Mouse (Mus musculus) MEL (cell line): ENCODE measurements around the gene Auts2.

Experiments used
- CTCF ChIP-seq, 3 experiments: IDR thresholded peaks in 2 of 3; conservative IDR thresholded peaks in 1 of 3; 2 replicates each; pipeline ENCODE4 v1.5.1; 2011 to 2012; ENCODE audit warnings: low read length in 3 of 3, low read depth in 2 of 3, mild to moderate bottlenecking in 2 of 3, improper control_type of control experiment in 1 of 3, inconsistent platforms in 1 of 3, mixed read lengths in 1 of 3, moderate library complexity in 1 of 3; ENCODE audit not compliant: control insufficient read depth in 1 of 3, insufficient read depth in 1 of 3, poor library complexity in 1 of 3, severe bottlenecking in 1 of 3
- GATA1 ChIP-seq: IDR thresholded peaks from 2 replicates; pipeline ENCODE4 v1.6.1; 2011; ENCODE audit warnings: low read depth, low read length, improper control_type of control experiment
- MYB ChIP-seq: IDR thresholded peaks from 2 replicates; pipeline ENCODE4 v1.6.1; 2011; ENCODE audit warnings: mild to moderate bottlenecking, low read depth, low read length, improper control_type of control experiment
- NRF1 ChIP-seq: IDR thresholded peaks from 2 replicates; pipeline ENCODE4 v1.6.1; 2014; ENCODE audit warnings: low read depth, mild to moderate bottlenecking, inconsistent platforms, low read length, improper control_type of control experiment, moderate library complexity; ENCODE audit not compliant: poor library complexity, insufficient read depth, severe bottlenecking
- POLR2AphosphoS2 ChIP-seq: IDR thresholded peaks from 2 replicates; pipeline ENCODE4 v1.6.1; 2011; ENCODE audit warnings: low read length, improper control_type of control experiment
- RAD21 ChIP-seq: IDR thresholded peaks from 2 replicates; pipeline ENCODE4 v1.6.1; 2011; ENCODE audit warnings: mild to moderate bottlenecking, low read depth, low read length, improper control_type of control experiment

DNA sequence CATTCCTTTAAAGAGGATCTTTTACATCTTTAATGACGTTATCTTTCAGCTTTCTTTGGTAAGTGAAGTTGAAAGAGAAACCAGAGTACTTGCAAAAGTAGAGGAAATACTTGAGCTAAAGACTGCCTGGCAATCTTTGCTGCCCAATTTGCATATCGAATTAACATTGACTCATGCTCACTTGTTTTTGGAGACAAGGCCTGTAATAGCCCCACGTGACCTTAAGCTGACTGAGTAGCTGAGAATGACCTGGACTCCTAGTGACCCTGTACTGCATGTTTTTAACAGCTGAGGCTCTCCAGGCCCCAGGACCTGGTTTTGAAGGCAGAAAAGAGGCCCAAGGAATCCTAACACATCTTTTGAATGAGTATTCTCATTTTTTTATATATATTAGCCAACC is 259.4 kb downstream of the Auts2 start:
- TF ChIP-seq NRF1 (no peak), CTCF (IDR thresholded peaks at IDR 0.05 in 2 of 3, conservative IDR thresholded peaks at IDR 0.05 in 1 of 3; ENCODE audit: control insufficient read depth in 1 of 3, insufficient read depth in 1 of 3, low read depth in 2 of 3, low read length in 3 of 3, poor library complexity in 1 of 3, severe bottlenecking in 1 of 3) (no peak), MYB (no peak), GATA1 (no peak), RAD21 (no peak), POLR2AphosphoS2 (no peak)
